Mouse (Mus musculus) spleen, adult 2 months (tissue): ENCODE results near the gene Serpina3k.

Source experiments
- CTCF ChIP-seq: fragments of 200-500 bp; IDR thresholded peaks from 2 replicates; pipeline ENCODE4 v1.5.1; 2011; ENCODE audit warnings: mild to moderate bottlenecking, inconsistent platforms; ENCODE audit not compliant: insufficient read depth, insufficient read length, insufficient replicate concordance; ENCODE audit errors: extremely low read depth
- POLR2A ChIP-seq: fragments of 200-500 bp; IDR thresholded peaks from 2 replicates; pipeline ENCODE4 v1.6.1; 2011; ENCODE audit warnings: low read depth, low read length, inconsistent platforms

DNA sequence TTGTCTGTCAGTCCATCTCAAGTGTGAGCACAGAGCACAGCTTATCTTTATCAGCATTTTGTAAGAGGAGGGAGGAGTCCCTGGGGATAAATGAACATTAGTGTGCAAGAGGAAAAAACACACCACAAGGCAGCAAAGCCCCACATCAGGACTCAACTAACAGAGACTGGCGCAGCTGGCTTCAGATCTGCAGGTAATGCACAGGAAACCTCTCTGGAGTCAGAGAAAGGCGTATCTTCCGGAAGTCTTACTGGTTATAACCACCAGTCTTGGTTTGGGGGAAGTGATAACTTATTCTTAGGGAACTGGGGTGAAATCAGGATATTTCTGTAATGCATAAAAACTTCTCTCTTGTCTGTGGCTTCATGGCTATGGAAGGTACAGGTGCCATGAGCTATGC is 17.7 kb downstream of the Serpina3k start:
- TF ChIP-seq POLR2A, result no peak
- TF ChIP-seq CTCF, result no peak
